Mouse (Mus musculus) intestine, embryonic 16.5 days (tissue): ENCODE results near the gene Gsta1. TPM values are rescaled to one million over a fixed set of nuclear protein-coding genes. Genes with fewer than 3 reads are reported as not detected.
"Not testable (repeated sequence)": the region's sequence is repeated elsewhere in the genome, so short reads cannot be mapped to it uniquely, and the experiment has no call there.

Experiments used
- ATAC-seq: fragments of 200-750 bp; cut with Nextera tagmentation; 2 replicates; pipeline ENCODE4 v1.8.0; 2017; ENCODE audit warnings: moderate TSS enrichment, moderate library complexity
- H3K27ac ChIP-seq: fragments of 300-500 bp; sonication (generic); 2 replicates; pipeline ENCODE4 v1.5.1; 2014; ENCODE audit warnings: mild to moderate bottlenecking, low read length
- H3K27me3 ChIP-seq: fragments of 300-500 bp; sonication (generic); replicated peaks from 2 replicates; pipeline ENCODE4 v1.6.1; 2014; ENCODE audit warnings: low read length, control low read depth, mixed read lengths; ENCODE audit not compliant: control insufficient read depth, insufficient read depth
- H3K36me3 ChIP-seq: fragments of 300-500 bp; sonication (generic); 2 replicates; pipeline ENCODE4 v1.6.1; 2014; ENCODE audit warnings: low read length, control low read depth; ENCODE audit not compliant: control insufficient read depth, insufficient read depth
- H3K4me1 ChIP-seq: fragments of 300-500 bp; sonication (generic); 2 replicates; pipeline ENCODE4 v1.6.1; 2014; ENCODE audit warnings: low read length, control low read depth, mixed read lengths; ENCODE audit not compliant: control insufficient read depth, insufficient read depth
- H3K4me2 ChIP-seq: fragments of 300-500 bp; sonication (generic); 2 replicates; pipeline ENCODE4 v1.6.1; 2014; ENCODE audit warnings: low read depth, low read length, control low read depth
- H3K4me3 ChIP-seq: fragments of 300-500 bp; sonication (generic); 2 replicates; pipeline ENCODE4 v1.5.1; 2014; ENCODE audit warnings: mild to moderate bottlenecking, low read length
- H3K9ac ChIP-seq: fragments of 300-500 bp; sonication (generic); 2 replicates; pipeline ENCODE4 v1.6.1; 2014; ENCODE audit warnings: low read depth, low read length
- H3K9me3 ChIP-seq: fragments of 300-500 bp; sonication (generic); 2 replicates; pipeline ENCODE4 v1.6.1; 2016; ENCODE audit warnings: low read length, control low read depth; ENCODE audit not compliant: control insufficient read depth
- WGBS: fragments of 180-500 bp; shearing (Covaris S2); extraction: QIAGEN DNeasy Blood & Tissue Kit; methylation state at CpG from one replicate; pipeline ENCODE4 v1.1.7; 2014; 5-methylcytosine and 5-hydroxymethylcytosine counted together
- polyA plus RNA-seq: library from polyadenylated mRNA; unstranded; fragments of >200 nt; fragmentation: Nextera tagmentation; extraction: Ambion mirVana; gene quantifications from 2 replicates; pipeline ENCODE4 v1.2.1, GENCODE M21; 2015

Gsta1 gene
- polyA plus RNA-seq = 94.1 and 98.3 TPM in 2 replicates

GRCm38 (mm10) chr9:78230461-78230860 lies at the start of gene Gsta1:
Gene Gsta1 (plus strand): TSS chr9:78230656.
- not testable (repeated sequence) for H3K4me3 ChIP-seq, H3K36me3 ChIP-seq, H3K4me2 ChIP-seq, H3K9me3 ChIP-seq, H3K4me1 ChIP-seq, H3K9ac ChIP-seq, H3K27me3 ChIP-seq
- H3K27ac ChIP-seq = peak within 1 kb of the TSS; percentile 80
- whole genome bisulfite sequencing = 71% methylated on average over 1 of the region's 3 CpGs
- peak; percentile 67 for ATAC-seq

- not testable (repeated sequence) for ATAC-seq, H3K4me3 ChIP-seq, H3K4me2 ChIP-seq, H3K36me3 ChIP-seq, H3K27ac ChIP-seq, H3K9me3 ChIP-seq, H3K9ac ChIP-seq, H3K4me1 ChIP-seq, H3K27me3 ChIP-seq
- WGBS = 98% methylated on average over 4 of the region's 7 CpGs
These were observed 48.0 kb upstream of the Gsta1 start, which contains the start of gene Gsta4 for GRCm38 (mm10) chr9:78182474-78182873. Gene Gsta4 (plus strand): TSS chr9:78182774.

GRCm38 (mm10) chr9:78185686-78186085 lies 44.8 kb upstream of the Gsta1 start:
- Histone ChIP-seq H3K4me3 (no peak overlapping the region), H3K9ac (no peak overlapping the region), H3K4me2 (no peak overlapping the region), H3K4me1 (peaks cover 7% of the 10 kb centered on the region; the same call in 1 of the 2 replicates), H3K27me3 (no peaks in the 10 kb centered on the region), H3K9me3 (no peaks in the 10 kb centered on the region), H3K27ac (no peak overlapping the region), H3K36me3 (no peaks in the 10 kb centered on the region)
- no peak for ATAC-seq
- WGBS = 79% methylated on average over 9 of the region's 9 CpGs

GRCm38 (mm10) chr9:78188910-78189309 lies 41.5 kb upstream of the Gsta1 start:
- no peak overlapping the region for H3K9ac ChIP-seq
- no peak overlapping the region for H3K4me3 ChIP-seq
- H3K36me3 ChIP-seq = no peaks in the 10 kb centered on the region
- peaks cover 22% of the 10 kb centered on the region; the same call in 1 of the 2 replicates for H3K4me1 ChIP-seq
- no peak overlapping the region for H3K27ac ChIP-seq
- H3K9me3 ChIP-seq = no peaks in the 10 kb centered on the region
- no peak overlapping the region for H3K4me2 ChIP-seq
- WGBS = 67% methylated on average over 8 of the region's 8 CpGs
- no peaks in the 10 kb centered on the region for H3K27me3 ChIP-seq
- ATAC-seq = no peak

GRCm38 (mm10) chr9:78190651-78191634 lies 39.5 kb upstream of the Gsta1 start:
- Histone ChIP-seq H3K9ac (peak overlapping the region; percentile 9; the same call in 1 of the 2 replicates), H3K4me3 (peak overlapping the region; percentile 37), H3K4me1 (peaks cover 22% of the 10 kb centered on the region; the same call in 1 of the 2 replicates), H3K36me3 (no peaks in the 10 kb centered on the region), H3K27me3 (no peaks in the 10 kb centered on the region), H3K9me3 (no peaks in the 10 kb centered on the region), H3K27ac (no peak overlapping the region), H3K4me2 (peak overlapping the region; percentile 63)
- peak; percentile 63 for ATAC-seq
- WGBS = 5% methylated on average over 19 of the region's 19 CpGs

- peak overlapping the region; percentile 9 for H3K9ac ChIP-seq
- under 1% methylated on average over 18 of the region's 18 CpGs for WGBS
These were observed 38.7 kb upstream of the Gsta1 start for GRCm38 (mm10) chr9:78191736-78192135.

GRCm38 (mm10) chr9:78193902-78194597 lies 36.4 kb upstream of the Gsta1 start:
- no peaks in the 10 kb centered on the region for H3K36me3 ChIP-seq
- no peaks in the 10 kb centered on the region for H3K9me3 ChIP-seq
- H3K4me2 ChIP-seq = no peak overlapping the region
- H3K27me3 ChIP-seq = no peaks in the 10 kb centered on the region
- H3K4me3 ChIP-seq = no peak overlapping the region
- peak; percentile 19; the same call in 1 of the 2 replicates for ATAC-seq
- H3K27ac ChIP-seq = no peak overlapping the region
- WGBS = 49% methylated on average over 9 of the region's 9 CpGs
- H3K9ac ChIP-seq = no peak overlapping the region
- H3K4me1 ChIP-seq = peaks cover 22% of the 10 kb centered on the region; the same call in 1 of the 2 replicates

More at GRCm38 (mm10) chr9:78191736-78192135, 38.7 kb upstream of the Gsta1 start:
- H3K4me2 ChIP-seq = peak overlapping the region; percentile 63
- H3K4me1 ChIP-seq = peaks cover 22% of the 10 kb centered on the region; the same call in 1 of the 2 replicates
- no peaks in the 10 kb centered on the region for H3K27me3 ChIP-seq
- H3K4me3 ChIP-seq = peak overlapping the region; percentile 37
- ATAC-seq = peak; percentile 61
- peak overlapping the region; percentile 49; the same call in 1 of the 2 replicates for H3K27ac ChIP-seq
- H3K36me3 ChIP-seq = no peaks in the 10 kb centered on the region
- no peaks in the 10 kb centered on the region for H3K9me3 ChIP-seq

GRCm38 (mm10) chr9:78195034-78195433 lies 35.4 kb upstream of the Gsta1 start:
- Histone ChIP-seq H3K36me3 (no peaks in the 10 kb centered on the region), H3K4me3 (no peak overlapping the region), H3K27me3 (no peaks in the 10 kb centered on the region), H3K9ac (no peak overlapping the region), H3K4me2 (no peak overlapping the region), H3K4me1 (peaks cover 21% of the 10 kb centered on the region; the same call in 1 of the 2 replicates), H3K9me3 (no peaks in the 10 kb centered on the region), H3K27ac (no peak overlapping the region)
- ATAC-seq = no peak
- 83% methylated on average over 11 of the region's 11 CpGs for WGBS

- 97% methylated on average over 9 of the region's 9 CpGs for WGBS
- H3K4me1 ChIP-seq = no peaks in the 10 kb centered on the region
These were observed 32.7 kb upstream of the Gsta1 start for GRCm38 (mm10) chr9:78197801-78198200.

More at GRCm38 (mm10) chr9:78197801-78198200, 32.7 kb upstream of the Gsta1 start:
- H3K36me3 ChIP-seq = no peaks in the 10 kb centered on the region
- H3K27ac ChIP-seq = no peak overlapping the region
- ATAC-seq = no peak
- H3K4me2 ChIP-seq = no peak overlapping the region
- H3K9me3 ChIP-seq = no peaks in the 10 kb centered on the region
- no peak overlapping the region for H3K4me3 ChIP-seq
- no peak overlapping the region for H3K9ac ChIP-seq
- H3K27me3 ChIP-seq = no peaks in the 10 kb centered on the region
